Mouse (Mus musculus) neural tube, embryonic 11.5 days (tissue): ENCODE data around the gene Tead2. TPM values are rescaled to one million over a fixed set of nuclear protein-coding genes. Genes with fewer than 3 reads are reported as not detected.

ENCODE experiments used
- ATAC-seq: fragments of 200-750 bp; cut with Nextera tagmentation; 2 replicates; pipeline ENCODE4 v1.8.0; 2017; ENCODE audit warnings: moderate number of reproducible peaks, mild to moderate bottlenecking, moderate TSS enrichment, moderate library complexity; ENCODE audit not compliant: insufficient read depth, low FRiP score, low TSS enrichment
- DNase-seq: peaks from one replicate; pipeline ENCODE4 v3.0.0-alpha.2; 2015; ENCODE audit warnings: low spot score
- H3K27ac ChIP-seq: fragments of 300-500 bp; sonication (generic); 2 replicates; pipeline ENCODE4 v1.5.1; 2014; ENCODE audit warnings: low read depth, mild to moderate bottlenecking, low read length
- H3K27me3 ChIP-seq: fragments of 300-500 bp; sonication (generic); 2 replicates; pipeline ENCODE4 v1.6.1; 2014; ENCODE audit warnings: mild to moderate bottlenecking, low read length, mixed read lengths; ENCODE audit not compliant: control insufficient read depth, insufficient read depth
- H3K36me3 ChIP-seq: fragments of 300-500 bp; sonication (generic); 2 replicates; pipeline ENCODE4 v1.6.1; 2014; ENCODE audit warnings: mild to moderate bottlenecking, low read length, moderate library complexity, mixed read lengths; ENCODE audit not compliant: control insufficient read depth, insufficient read depth
- H3K4me1 ChIP-seq: fragments of 300-500 bp; sonication (generic); 2 replicates; pipeline ENCODE4 v1.6.1; 2014; ENCODE audit warnings: low read length, mixed read lengths; ENCODE audit not compliant: control insufficient read depth, insufficient read depth
- H3K4me2 ChIP-seq: fragments of 300-500 bp; sonication (generic); 2 replicates; pipeline ENCODE4 v1.6.1; 2014; ENCODE audit warnings: low read depth, mild to moderate bottlenecking, moderate library complexity
- H3K4me3 ChIP-seq: fragments of 300-500 bp; sonication (generic); 2 replicates; pipeline ENCODE4 v1.5.1; 2014; ENCODE audit warnings: low read depth, low read length
- H3K9ac ChIP-seq: fragments of 300-500 bp; sonication (generic); 2 replicates; pipeline ENCODE4 v1.6.1; 2014; ENCODE audit warnings: mild to moderate bottlenecking, low read length
- H3K9me3 ChIP-seq: fragments of 300-500 bp; sonication (generic); 2 replicates; pipeline ENCODE4 v1.6.1; 2016; ENCODE audit warnings: low read length; ENCODE audit not compliant: control insufficient read depth
- WGBS: fragments of 180-500 bp; shearing (Covaris S2); extraction: QIAGEN DNeasy Blood & Tissue Kit; methylation state at CpG from one replicate; pipeline ENCODE4 v1.1.7; 2014; 5-methylcytosine and 5-hydroxymethylcytosine counted together
- polyA plus RNA-seq: library from polyadenylated mRNA; unstranded; fragments of >200 nt; fragmentation: Nextera tagmentation; extraction: Ambion mirVana; gene quantifications from 2 replicates; pipeline ENCODE4 v1.2.1, GENCODE M21; 2014

Gene Tead2
- polyA plus RNA-seq, 1 experiment from 2014 or later = 252 TPM

- H3K9ac ChIP-seq = peak overlapping the region; percentile 45
- no peaks in the 10 kb centered on the region for H3K9me3 ChIP-seq
- peak overlapping the region; percentile 28 for H3K4me2 ChIP-seq
- H3K36me3 ChIP-seq = peaks cover 10% of the 10 kb centered on the region
- DNase-seq = peak; percentile 72
- ATAC-seq = peak; percentile 63
- H3K27ac ChIP-seq = no peak overlapping the region
- 3% methylated on average over 21 of the region's 21 CpGs for WGBS
- peaks cover 16% of the 10 kb centered on the region for H3K4me1 ChIP-seq
- no peak overlapping the region for H3K4me3 ChIP-seq
- H3K27me3 ChIP-seq = peaks cover 12% of the 10 kb centered on the region
These were observed 19.5 kb downstream of the Tead2 start for GRCm38 (mm10) chr7:45234922-45235571.

GRCm38 (mm10) chr7:45235656-45236180 is 20.2 kb downstream of the Tead2 start:
- peaks cover 12% of the 10 kb centered on the region for H3K27me3 ChIP-seq
- H3K4me2 ChIP-seq = peak overlapping the region; percentile 28; the same call in 1 of the 2 replicates
- H3K9ac ChIP-seq = peak overlapping the region; percentile 45
- no peak overlapping the region for H3K27ac ChIP-seq
- H3K4me1 ChIP-seq = peaks cover 16% of the 10 kb centered on the region
- no peak for DNase-seq
- H3K36me3 ChIP-seq = peaks cover 10% of the 10 kb centered on the region
- H3K4me3 ChIP-seq = no peak overlapping the region
- H3K9me3 ChIP-seq = no peaks in the 10 kb centered on the region
- no peak for ATAC-seq
- 31% methylated on average over 17 of the region's 17 CpGs for WGBS

- H3K9me3 ChIP-seq = no peaks in the 10 kb centered on the region
- H3K4me1 ChIP-seq = peaks cover 16% of the 10 kb centered on the region
- ATAC-seq (no peak), DNase-seq (no peak)
- no peak overlapping the region for H3K27ac ChIP-seq
- peaks cover under 1% of the 10 kb centered on the region for H3K36me3 ChIP-seq
- no peak overlapping the region for H3K4me3 ChIP-seq
- WGBS = 77% methylated on average over 17 of the region's 17 CpGs
- H3K27me3 ChIP-seq = peaks cover 15% of the 10 kb centered on the region
- no peak overlapping the region for H3K9ac ChIP-seq
- H3K4me2 ChIP-seq = no peak overlapping the region
These were observed 22.5 kb downstream of the Tead2 start for GRCm38 (mm10) chr7:45237747-45238699.

- ATAC-seq = no peak
- no peak within 1 kb of the TSS for H3K4me3 ChIP-seq
- peaks cover 15% of the 10 kb centered on the region for H3K27me3 ChIP-seq
- no peaks in the 10 kb centered on the region for H3K9me3 ChIP-seq
- 37% methylated on average over 20 of the region's 20 CpGs for WGBS
- no peak within 1 kb of the TSS for H3K4me2 ChIP-seq
- no peak within 1 kb of the TSS for H3K27ac ChIP-seq
- peaks cover 7% of the 10 kb centered on the region for H3K4me1 ChIP-seq
- no peaks in the 10 kb centered on the region for H3K36me3 ChIP-seq
- DNase-seq = no peak
- H3K9ac ChIP-seq = no peak within 1 kb of the TSS
These were observed 23.4 kb downstream of the Tead2 start, which contains the start of gene Cd37 for GRCm38 (mm10) chr7:45238723-45239496. Cd37 (minus strand) TSS chr7:45239115.

- Histone ChIP-seq H3K4me1 (peaks cover 3% of the 10 kb centered on the region; the same call in 1 of the 2 replicates), H3K27me3 (peaks cover 15% of the 10 kb centered on the region), H3K4me2 (no peak overlapping the region), H3K36me3 (no peaks in the 10 kb centered on the region), H3K4me3 (no peak overlapping the region), H3K27ac (no peak overlapping the region), H3K9ac (no peak overlapping the region), H3K9me3 (no peaks in the 10 kb centered on the region)
- no peak for ATAC-seq
- no peak for DNase-seq
- WGBS = 84% methylated on average over 7 of the region's 7 CpGs
These were observed 24.6 kb downstream of the Tead2 start for GRCm38 (mm10) chr7:45240109-45240508.

GRCm38 (mm10) chr7:45240633-45241388 is 25.3 kb downstream of the Tead2 start, which contains the start of gene Slc6a16:
Slc6a16 (plus strand) TSS chr7:45241085.
- peaks cover 15% of the 10 kb centered on the region for H3K27me3 ChIP-seq
- ATAC-seq (no peak), DNase-seq (peak; percentile 72)
- WGBS = 12% methylated on average over 53 of the region's 53 CpGs
- H3K9me3 ChIP-seq = no peaks in the 10 kb centered on the region
- H3K36me3 ChIP-seq = no peaks in the 10 kb centered on the region
- H3K4me3 ChIP-seq = peak within 1 kb of the TSS; percentile 23
- peak within 1 kb of the TSS; percentile 41 for H3K4me2 ChIP-seq
- peak within 1 kb of the TSS; percentile 40 for H3K9ac ChIP-seq
- H3K27ac ChIP-seq = no peak within 1 kb of the TSS
- no peaks in the 10 kb centered on the region for H3K4me1 ChIP-seq

GRCm38 (mm10) chr7:45241389-45241749 is 25.8 kb downstream of the Tead2 start:
- 77% methylated on average over 6 of the region's 6 CpGs for WGBS
- no peaks in the 10 kb centered on the region for H3K36me3 ChIP-seq
- H3K27ac ChIP-seq = no peak overlapping the region
- H3K9ac ChIP-seq = peak overlapping the region; percentile 40; the same call in 1 of the 2 replicates
- H3K27me3 ChIP-seq = peaks cover 15% of the 10 kb centered on the region
- no peak overlapping the region; the same call in 1 of the 2 replicates for H3K4me3 ChIP-seq
- no peaks in the 10 kb centered on the region for H3K9me3 ChIP-seq
- no peaks in the 10 kb centered on the region for H3K4me1 ChIP-seq
- DNase-seq = no peak
- H3K4me2 ChIP-seq = peak overlapping the region; percentile 41
- ATAC-seq = no peak
